In genomic region chr3:28554934-28555333, GRCm38 (mm10) we compare ENCODE assay signal across 12 mouse cellular contexts.
DNase-seq lines count a peak whose midpoint lies in the region; ATAC-seq and TF ChIP-seq lines count a peak whose summit lies in the region.
"Had no signal": no experiment of that assay in that cellular context is flagged by ENCODE, and none has a peak within 500 bp of the region (broad histone marks: within the 10 kb centered on the region; RNA-seq: fewer than 3 reads in every experiment).

No protein-coding gene starts in this region.

- peak; percentile 52; the same call in 1 of the 2 replicates for ATAC-seq in kidney, embryonic 16.5 days (ENCODE audit: low FRiP score, low TSS enrichment)
- ATAC-seq in kidney, embryonic 14.5 days (ENCODE audit: low FRiP score, low TSS enrichment), result no peak
- no peak for ATAC-seq in erythroblast, adult 5-6 weeks (replicated peaks; ENCODE audit: low FRiP score, poor library complexity, severe bottlenecking)
- no peak for ATAC-seq in liver, embryonic 11.5 days (replicated peaks; ENCODE audit: low FRiP score)
- no peak for ATAC-seq in intestine, embryonic 16.5 days

- H3K36me3 ChIP-seq in kidney, embryonic 16.5 days (ENCODE audit: insufficient read depth, low read length), result no peaks in the 10 kb centered on the region
- no peaks in the 10 kb centered on the region for H3K36me3 ChIP-seq in kidney, embryonic 14.5 days (ENCODE audit: control insufficient read depth, insufficient read depth, low read length)
- no peaks in the 10 kb centered on the region for H3K36me3 ChIP-seq in liver, embryonic 11.5 days (ENCODE audit: control insufficient read depth, insufficient read depth, low read length)
- H3K36me3 ChIP-seq in intestine, embryonic 16.5 days (ENCODE audit: control insufficient read depth, insufficient read depth, low read length), result no peaks in the 10 kb centered on the region
- H3K36me3 ChIP-seq: G1E; liver, embryonic 15.5 days had no signal

- H3K4me1 ChIP-seq in kidney, embryonic 16.5 days (ENCODE audit: insufficient read depth, low read length), result no peaks in the 10 kb centered on the region; the same call in 1 of the 2 replicates
- H3K4me1 ChIP-seq in kidney, embryonic 14.5 days (ENCODE audit: control insufficient read depth, insufficient read depth, low read length), result 0 out of 2 replicates have a peak, but pooled peaks cover 3% of the 10 kb centered on the region
- peaks cover 20% of the 10 kb centered on the region for H3K4me1 ChIP-seq in cortical plate, adult 2 months (ENCODE audit: control insufficient read depth, insufficient read depth, low read length)
- H3K4me1 ChIP-seq in liver, embryonic 11.5 days (replicated peaks; ENCODE audit: control insufficient read depth, insufficient read depth, low read length), result no peaks in the 10 kb centered on the region
- H3K4me1 ChIP-seq in intestine, embryonic 16.5 days (ENCODE audit: control insufficient read depth, insufficient read depth, low read length), result no peaks in the 10 kb centered on the region; the same call in 1 of the 2 replicates
- H3K4me1 ChIP-seq: liver, embryonic 15.5 days had no signal

- no peak overlapping the region for H3K27ac ChIP-seq in kidney, embryonic 16.5 days (ENCODE audit: low read length)
- no peak overlapping the region for H3K27ac ChIP-seq in kidney, embryonic 14.5 days (ENCODE audit: low read depth, low read length)
- H3K27ac ChIP-seq in cortical plate, adult 2 months (ENCODE audit: insufficient read depth, low read length), result 0 out of 2 replicates have a peak overlapping the region, but pooled peaks have one; percentile 41
- no peak overlapping the region for H3K27ac ChIP-seq in liver, embryonic 11.5 days (ENCODE audit: low read depth, low read length)
- H3K27ac ChIP-seq in intestine, embryonic 16.5 days (ENCODE audit: low read length), result no peak overlapping the region
- H3K27ac ChIP-seq: liver, embryonic 15.5 days had no signal

- H3K9ac ChIP-seq in kidney, embryonic 16.5 days (replicated peaks; ENCODE audit: low read length), result no peak overlapping the region
- no peak overlapping the region for H3K9ac ChIP-seq in kidney, embryonic 14.5 days (ENCODE audit: low read depth, low read length)
- H3K9ac ChIP-seq in liver, embryonic 11.5 days (ENCODE audit: low read depth, low read length), result no peak overlapping the region
- no peak overlapping the region for H3K9ac ChIP-seq in intestine, embryonic 16.5 days (ENCODE audit: low read depth, low read length)
- H3K9ac ChIP-seq: liver, embryonic 15.5 days had no signal

- TF ChIP-seq CTCF in brain, embryonic 14.5 days (IDR thresholded peaks at IDR 0.05; ENCODE audit: borderline replicate concordance, extremely low read depth, insufficient read depth, insufficient read length), result no peak
- no peak for TF ChIP-seq CTCF in cortical plate, adult 2 months (IDR thresholded peaks at IDR 0.05; ENCODE audit: extremely low read depth, insufficient read depth, low read length)

- 70% methylated on average over 9 of the region's 9 CpGs for WGBS in kidney, embryonic 16.5 days
- 78% methylated on average over 9 of the region's 9 CpGs for WGBS in kidney, embryonic 14.5 days
- WGBS in liver, embryonic 11.5 days, result 85% methylated on average over 9 of the region's 9 CpGs
- 76% methylated on average over 9 of the region's 9 CpGs for WGBS in intestine, embryonic 16.5 days

- no peak overlapping the region for H3K4me2 ChIP-seq in kidney, embryonic 16.5 days (replicated peaks; ENCODE audit: low read depth, low read length)
- H3K4me2 ChIP-seq in kidney, embryonic 14.5 days (replicated peaks; ENCODE audit: low read depth, low read length), result no peak overlapping the region
- H3K4me2 ChIP-seq in liver, embryonic 11.5 days, result no peak overlapping the region
- H3K4me2 ChIP-seq in intestine, embryonic 16.5 days (ENCODE audit: low read depth, low read length), result no peak overlapping the region
- H3K4me2 ChIP-seq: liver, embryonic 15.5 days had no signal

- no peaks in the 10 kb centered on the region for H3K27me3 ChIP-seq in kidney, embryonic 16.5 days (ENCODE audit: insufficient read depth, low read length)
- no peaks in the 10 kb centered on the region for H3K27me3 ChIP-seq in kidney, embryonic 14.5 days (ENCODE audit: control insufficient read depth, insufficient read depth, low read length)
- H3K27me3 ChIP-seq in liver, embryonic 11.5 days (replicated peaks; ENCODE audit: control insufficient read depth, insufficient read depth, low read length), result no peaks in the 10 kb centered on the region
- H3K27me3 ChIP-seq in intestine, embryonic 16.5 days (replicated peaks; ENCODE audit: control insufficient read depth, insufficient read depth, low read length), result no peaks in the 10 kb centered on the region; the same call in 1 of the 2 replicates
- H3K27me3 ChIP-seq: liver, embryonic 15.5 days had no signal

- H3K9me3 ChIP-seq in kidney, embryonic 16.5 days (ENCODE audit: low read length), result no peaks in the 10 kb centered on the region
- H3K9me3 ChIP-seq in kidney, embryonic 14.5 days (ENCODE audit: control insufficient read depth, low read length), result no peaks in the 10 kb centered on the region
- no peaks in the 10 kb centered on the region for H3K9me3 ChIP-seq in liver, embryonic 11.5 days (ENCODE audit: control insufficient read depth, low read length)
- no peaks in the 10 kb centered on the region for H3K9me3 ChIP-seq in intestine, embryonic 16.5 days (ENCODE audit: control insufficient read depth, low read length)
- H3K9me3 ChIP-seq: G1E; liver, embryonic 15.5 days had no signal

- H3K4me3 ChIP-seq in kidney, embryonic 16.5 days (ENCODE audit: low read length), result no peak overlapping the region
- no peak overlapping the region for H3K4me3 ChIP-seq in kidney, embryonic 14.5 days (ENCODE audit: low read length)
- no peak overlapping the region for H3K4me3 ChIP-seq in cortical plate, adult 2 months (ENCODE audit: insufficient read depth, low read length)
- no peak overlapping the region for H3K4me3 ChIP-seq in liver, embryonic 11.5 days (ENCODE audit: low read depth, low read length)
- no peak overlapping the region for H3K4me3 ChIP-seq in intestine, embryonic 16.5 days (ENCODE audit: low read length)
- H3K4me3 ChIP-seq: liver, embryonic 15.5 days had no signal

- no peak for TF ChIP-seq POLR2A in brain, embryonic 14.5 days (IDR thresholded peaks at IDR 0.05; ENCODE audit: borderline replicate concordance, extremely low read depth, insufficient read depth, insufficient read length, poor library complexity, severe bottlenecking)
- no peak for TF ChIP-seq POLR2A in cortical plate, adult 2 months (IDR thresholded peaks at IDR 0.05; ENCODE audit: extremely low read depth, insufficient read depth, low read length)

- DNase-seq in brain, embryonic 14.5 days (ENCODE audit: low read depth), result peak; percentile 77
- DNase-seq in retina, postnatal 1 day, result peak; percentile 92
- no peak for DNase-seq in liver, embryonic 11.5 days (ENCODE audit: low spot score)
- DNase-seq: gastrocnemius, postnatal 25 days; kidney, adult 8-10 months had no signal
